Mouse (Mus musculus): ENCODE measurements around the gene Bub3.

Gene Bub3

DNA sequence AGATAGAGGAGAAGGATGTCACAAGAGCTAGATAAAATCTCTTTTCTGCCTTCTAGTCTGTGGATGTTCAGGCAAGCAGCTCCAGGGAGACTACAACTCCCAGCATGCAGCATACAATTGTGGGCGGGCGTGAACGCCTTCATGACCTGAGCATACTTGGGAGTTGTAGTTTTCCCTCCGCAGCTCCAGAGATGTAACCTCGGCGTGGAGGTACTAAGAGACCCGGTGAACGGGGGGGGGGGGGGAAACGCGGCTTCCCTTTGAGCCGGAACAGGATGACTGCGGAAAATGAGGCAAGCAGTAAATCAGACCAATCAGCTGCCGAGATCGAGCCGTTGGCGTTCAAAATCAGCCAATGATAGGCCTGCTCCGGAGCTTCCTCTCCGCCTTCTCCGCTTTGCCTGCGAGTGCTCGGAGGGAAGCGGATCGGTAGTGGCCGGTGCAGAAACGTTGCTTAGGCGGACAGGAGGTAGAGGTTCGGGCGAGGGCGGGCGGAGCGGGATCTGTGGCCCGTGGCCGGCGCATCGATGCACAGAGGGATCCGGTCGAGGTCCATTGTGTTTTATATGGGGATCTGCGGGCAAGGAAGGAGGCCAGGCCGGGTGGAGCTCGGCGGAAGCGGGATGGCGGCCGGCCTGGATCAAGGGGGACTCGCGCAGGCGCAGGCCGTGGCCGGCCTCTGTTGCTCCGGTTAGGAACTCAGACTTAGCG lies at the start of gene Bub3:
Gene Bub3, plus strand, starts transcription at position 237 of the 711 bp plus-strand sequence.
- DNase-seq (ENCODE audit: low read depth): peak; percentile 98

DNA sequence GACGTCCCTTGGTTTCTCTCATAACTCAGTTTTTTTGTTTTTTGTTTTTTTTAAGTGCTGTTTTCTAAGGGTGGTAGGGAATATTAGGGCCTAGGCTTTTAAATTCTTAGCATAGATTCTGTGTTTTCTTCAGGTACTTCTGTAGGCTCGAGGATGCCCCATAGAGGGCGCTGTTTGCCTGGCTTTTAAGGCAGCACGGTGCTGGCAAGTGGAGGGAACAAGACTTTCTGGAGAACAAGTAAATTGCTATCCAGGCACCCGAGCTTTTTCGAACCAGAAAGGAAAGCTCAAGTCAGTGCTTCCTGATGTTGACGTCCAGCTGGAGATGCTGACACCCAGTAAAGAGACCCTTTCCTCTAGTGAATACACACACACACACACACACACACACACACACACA lies 20.0 kb upstream of the Bub3 start:
- DNase-seq (ENCODE audit: low read depth): peak; percentile 52

DNA sequence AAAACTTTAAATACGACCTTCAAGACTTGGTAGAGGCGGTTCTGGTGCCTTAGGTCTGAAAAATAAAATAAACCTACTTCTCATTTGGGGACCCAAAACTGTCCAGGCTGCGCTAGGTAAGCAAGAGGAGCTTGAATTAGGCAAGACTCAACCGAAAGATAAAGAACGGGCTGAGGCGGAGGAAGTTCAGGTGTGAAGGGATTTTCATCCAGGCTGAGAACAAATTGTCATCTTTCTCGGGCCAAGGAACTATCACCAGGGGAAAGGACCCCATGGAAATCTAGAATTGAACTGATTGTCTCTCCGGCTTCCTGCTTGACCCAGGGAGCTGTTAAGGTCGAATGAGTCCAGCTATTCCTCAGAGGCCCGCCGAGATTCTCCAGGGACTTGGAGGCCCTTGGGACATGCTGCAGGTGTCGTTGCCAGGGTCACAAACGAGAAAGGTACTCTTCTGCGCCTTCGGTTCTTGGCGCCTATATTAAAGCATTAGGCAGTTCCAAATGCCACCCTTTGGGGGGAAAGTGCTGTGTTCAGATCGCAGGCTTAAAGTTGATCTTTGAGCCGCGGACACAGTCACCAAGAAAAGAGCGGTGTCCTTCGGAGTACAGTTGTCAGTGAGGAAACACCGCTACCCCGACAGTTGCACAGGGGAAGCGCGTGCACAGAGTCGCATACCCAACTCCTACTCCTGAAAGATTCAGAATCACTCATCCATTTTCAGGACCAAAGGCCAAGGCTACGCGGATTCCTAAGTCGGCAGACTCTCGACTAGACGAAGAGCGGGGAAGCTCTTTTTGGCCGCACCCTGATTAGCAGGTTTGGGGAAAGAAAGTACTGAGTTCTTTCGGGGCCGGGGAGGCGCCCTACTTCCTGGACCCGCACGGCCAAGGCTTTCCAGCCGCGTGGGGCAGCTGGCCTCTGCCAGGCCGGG lies 18.6 kb upstream of the Bub3 start:
- DNase-seq (ENCODE audit: low read depth): no peak

- DNase-seq (ENCODE audit: low read depth): no peak
These were observed 17.7 kb upstream of the Bub3 start, which contains the start of gene Hmx3 for GRCm38 (mm10) chr7:131542115-131542871. Gene Hmx3 (plus strand): TSS chr7:131542867.

DNA sequence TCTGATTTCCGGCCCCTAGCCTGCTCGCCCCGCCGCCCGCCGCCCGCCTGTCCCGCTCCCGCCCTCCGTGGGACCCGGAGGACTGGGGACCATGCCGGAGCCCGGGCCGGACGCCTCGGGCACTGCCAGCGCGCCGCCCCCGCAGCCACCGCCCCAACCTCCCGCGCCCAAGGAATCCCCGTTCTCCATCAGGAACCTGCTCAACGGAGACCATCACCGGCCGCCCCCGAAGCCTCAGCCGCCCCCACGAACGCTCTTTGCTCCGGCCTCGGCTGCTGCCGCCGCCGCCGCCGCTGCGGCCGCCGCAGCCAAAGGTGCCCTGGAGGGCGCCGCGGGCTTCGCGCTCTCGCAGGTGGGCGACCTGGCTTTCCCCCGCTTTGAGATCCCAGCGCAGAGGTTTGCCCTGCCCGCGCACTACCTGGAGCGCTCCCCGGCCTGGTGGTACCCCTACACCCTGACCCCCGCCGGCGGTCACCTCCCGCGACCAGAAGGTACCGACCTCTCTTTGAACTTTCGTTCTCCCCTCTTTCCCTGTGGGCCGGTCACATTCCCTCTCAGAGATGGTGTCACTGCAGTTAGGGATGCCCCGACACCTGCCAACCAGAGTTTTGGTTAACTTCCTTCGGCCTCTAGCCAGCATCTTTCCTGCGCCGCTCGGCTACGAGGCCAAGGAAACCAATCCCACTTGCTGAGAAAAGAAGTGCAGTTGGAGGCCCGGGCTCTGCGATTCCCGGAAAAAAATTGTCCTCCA lies 17.0 kb upstream of the Bub3 start:
- no peak for DNase-seq (ENCODE audit: low read depth)

DNA sequence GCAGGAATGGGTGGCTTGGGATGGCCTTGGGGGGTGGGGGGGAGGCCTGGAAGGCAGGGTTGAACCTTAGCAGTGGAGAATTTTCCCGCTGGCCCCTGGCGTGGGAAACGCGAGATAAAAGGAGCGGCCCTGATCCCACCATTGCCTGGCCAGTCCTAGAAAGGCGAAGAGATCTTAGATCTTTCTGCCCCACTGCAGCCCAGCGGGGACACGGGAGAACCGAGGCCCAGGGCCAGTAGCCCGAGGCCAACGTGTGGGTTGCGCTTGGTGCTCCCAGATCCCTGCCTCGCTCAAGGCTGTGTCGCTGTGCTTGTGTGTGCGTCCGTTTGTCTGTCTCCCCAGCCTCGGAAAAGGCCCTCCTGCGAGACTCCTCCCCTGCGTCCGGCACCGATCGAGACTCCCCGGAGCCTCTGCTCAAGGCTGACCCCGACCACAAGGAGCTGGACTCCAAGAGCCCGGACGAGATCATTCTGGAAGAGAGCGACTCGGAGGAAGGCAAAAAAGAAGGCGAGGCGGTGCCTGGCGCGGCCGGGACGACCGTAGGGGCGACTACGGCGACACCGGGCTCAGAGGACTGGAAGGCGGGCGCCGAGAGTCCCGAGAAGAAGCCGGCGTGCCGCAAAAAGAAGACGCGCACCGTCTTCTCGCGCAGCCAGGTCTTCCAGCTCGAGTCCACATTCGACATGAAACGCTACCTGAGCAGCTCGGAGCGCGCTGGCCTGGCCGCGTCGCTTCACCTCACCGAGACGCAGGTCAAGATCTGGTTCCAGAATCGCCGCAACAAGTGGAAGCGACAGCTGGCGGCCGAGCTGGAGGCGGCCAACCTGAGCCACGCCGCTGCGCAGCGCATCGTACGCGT lies 16.2 kb upstream of the Bub3 start:
- DNase-seq (ENCODE audit: low read depth): no peak

GRCm38 (mm10) chr7:131544871-131545270 lies 15.2 kb upstream of the Bub3 start:
- no peak for DNase-seq (ENCODE audit: low read depth)

- no peak for DNase-seq (ENCODE audit: low read depth)
These were observed 14.2 kb upstream of the Bub3 start for GRCm38 (mm10) chr7:131545701-131546385.

DNA sequence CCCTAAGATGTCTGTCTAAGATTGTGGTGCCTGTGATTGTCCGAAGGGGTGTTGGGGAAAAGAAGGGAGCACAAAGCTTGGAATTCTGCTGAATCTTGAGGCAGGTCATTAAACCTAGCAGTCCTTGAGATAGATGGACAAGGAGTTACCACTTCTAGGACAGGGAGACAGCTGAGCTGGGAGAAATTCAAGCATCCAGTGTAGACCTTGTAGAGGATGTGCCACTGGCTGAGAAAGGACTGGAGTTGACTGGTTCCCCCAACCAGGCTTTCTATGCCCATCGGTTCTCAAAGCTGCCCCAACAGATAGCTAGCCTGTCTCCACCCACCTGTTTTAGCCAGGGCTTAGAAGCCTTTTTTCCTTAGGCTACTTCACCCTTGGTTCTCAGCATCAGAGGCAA lies 13.6 kb upstream of the Bub3 start:
- no peak for DNase-seq (ENCODE audit: low read depth)

DNA sequence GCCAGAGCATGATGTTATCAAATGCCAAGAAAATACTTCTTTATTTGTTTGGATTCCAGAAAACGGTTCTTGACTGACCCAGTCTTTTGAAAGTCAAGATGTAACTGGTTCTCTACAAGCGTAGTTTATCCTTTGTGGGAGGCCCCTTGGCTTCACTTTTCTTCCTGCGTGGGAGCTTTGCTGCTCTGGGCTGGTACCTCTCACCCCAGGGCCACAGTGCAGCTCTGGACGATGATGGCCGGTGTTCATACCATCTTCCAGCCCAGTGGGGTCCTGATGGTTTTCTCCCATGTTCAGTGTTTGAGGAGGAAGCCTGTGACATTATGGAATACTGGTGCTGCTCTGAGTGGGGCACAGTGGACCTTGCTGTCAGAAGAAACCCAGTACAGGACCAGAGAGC lies 12.5 kb upstream of the Bub3 start:
- no peak for DNase-seq (ENCODE audit: low read depth)

DNA sequence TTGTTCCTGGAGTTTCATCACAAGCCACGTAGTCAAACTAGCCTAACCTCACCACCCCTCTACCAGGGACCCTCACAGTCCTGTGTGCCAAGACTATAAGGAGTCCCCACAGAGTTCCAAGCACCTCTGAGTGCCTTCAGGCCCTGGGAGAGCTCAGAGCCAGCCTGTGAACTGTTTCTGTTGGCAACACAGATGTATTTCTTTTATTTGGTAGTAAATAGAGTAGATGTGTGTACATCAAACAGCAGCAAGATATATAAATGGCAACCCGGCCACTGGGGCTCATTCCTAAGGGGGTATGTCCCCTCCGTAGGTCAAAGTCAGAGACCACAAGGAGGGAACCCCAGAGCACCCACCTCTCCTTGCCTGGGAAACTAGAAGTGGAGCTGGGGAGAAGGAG lies 11.5 kb upstream of the Bub3 start, which contains the start of gene Hmx2:
Gene Hmx2, plus strand, starts transcription at position 301 of the 400 bp plus-strand sequence.
- DNase-seq (ENCODE audit: low read depth): no peak

- no peak for DNase-seq (ENCODE audit: low read depth)
These were observed 8.6 kb upstream of the Bub3 start for GRCm38 (mm10) chr7:131551471-131551870.

- DNase-seq (ENCODE audit: low read depth): no peak
These were observed 7.9 kb upstream of the Bub3 start for GRCm38 (mm10) chr7:131551931-131552741.

DNA sequence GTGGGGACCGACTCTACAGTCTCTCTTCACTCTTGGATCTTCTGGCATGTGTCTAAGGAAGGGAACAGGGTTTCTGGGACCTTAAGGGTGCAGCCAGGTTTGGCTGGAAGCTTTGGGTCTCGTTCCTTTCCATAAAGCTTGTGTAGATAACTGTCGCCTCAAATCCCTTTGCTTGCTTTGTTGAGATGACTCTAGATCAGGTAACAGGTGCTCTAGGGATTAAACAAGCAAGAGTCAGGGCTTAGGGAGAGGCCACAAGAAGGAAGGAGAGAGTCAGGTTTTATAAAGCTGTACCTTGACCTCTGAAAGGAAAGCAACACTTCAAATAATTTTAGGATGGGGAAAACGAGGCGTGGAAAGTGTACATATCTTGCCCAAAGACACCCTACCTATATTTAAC lies 7.2 kb upstream of the Bub3 start:
- no peak for DNase-seq (ENCODE audit: low read depth)

DNA sequence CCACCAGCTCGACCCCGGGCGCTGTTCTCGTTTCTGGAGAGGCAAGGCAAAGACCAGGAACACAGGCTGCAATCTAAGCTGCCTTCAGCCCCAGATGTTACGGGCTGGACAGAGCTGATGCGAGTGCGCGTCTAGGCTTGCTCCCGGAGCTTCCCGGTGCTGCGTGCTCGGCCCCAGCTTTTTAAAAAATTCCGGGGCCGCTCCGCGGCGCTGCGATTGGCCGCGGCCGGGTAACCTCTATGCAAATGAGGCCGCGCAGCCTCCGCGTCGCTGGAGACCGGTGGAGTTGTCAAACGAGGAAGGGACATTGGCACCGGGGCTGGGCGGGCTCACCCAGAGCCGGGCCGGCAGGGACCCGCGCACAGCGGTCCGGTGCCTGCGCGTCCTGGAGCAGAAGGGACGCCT lies 6.2 kb upstream of the Bub3 start:
- no peak for DNase-seq (ENCODE audit: low read depth)

- DNase-seq (ENCODE audit: low read depth): no peak
These were observed 5.5 kb upstream of the Bub3 start for GRCm38 (mm10) chr7:131554341-131555180.

DNA sequence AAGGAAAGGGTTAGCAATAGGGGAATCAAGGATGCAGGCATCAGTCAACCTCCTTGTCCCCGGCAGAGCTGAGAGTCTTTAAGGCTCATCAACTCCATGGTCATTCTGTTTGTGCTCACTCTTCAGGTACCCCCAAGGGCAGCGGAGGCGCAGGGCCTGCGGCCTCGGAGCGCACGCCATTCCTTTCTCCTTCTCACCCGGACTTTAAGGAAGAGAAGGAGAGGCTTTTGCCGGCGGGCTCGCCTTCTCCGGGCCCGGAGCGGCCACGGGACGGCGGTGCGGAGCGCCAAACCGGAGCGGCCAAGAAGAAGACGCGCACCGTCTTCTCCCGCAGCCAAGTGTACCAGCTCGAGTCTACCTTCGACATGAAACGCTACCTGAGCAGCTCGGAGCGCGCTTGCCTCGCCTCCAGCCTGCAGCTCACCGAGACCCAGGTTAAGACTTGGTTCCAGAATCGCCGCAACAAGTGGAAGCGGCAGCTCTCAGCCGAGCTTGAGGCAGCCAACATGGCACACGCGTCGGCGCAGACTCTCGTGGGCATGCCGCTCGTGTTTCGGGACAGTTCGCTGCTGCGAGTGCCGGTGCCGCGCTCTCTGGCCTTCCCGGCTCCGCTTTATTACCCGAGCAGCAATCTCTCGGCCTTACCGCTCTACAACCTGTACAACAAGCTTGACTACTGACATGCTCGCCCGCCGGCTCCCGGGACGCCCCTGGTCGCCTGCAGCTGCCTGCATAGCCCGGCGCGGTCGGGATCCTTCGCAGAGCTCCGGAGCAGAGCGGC lies 4.5 kb upstream of the Bub3 start:
- DNase-seq (ENCODE audit: low read depth): no peak
